Mouse (Mus musculus) neural tube, embryonic 11.5 days (tissue): ENCODE measurements at regions not wholly inside any gene's neighbourhood (a gene's known extent, or its start where the extent isn't known, plus 50 kb on each side); places are given as distances from the start of the nearest gene placed in this dataset.

Experiments
- ATAC-seq: fragments of 200-750 bp; cut with Nextera tagmentation; 2 replicates; pipeline ENCODE4 v1.8.0; 2017; ENCODE audit warnings: moderate number of reproducible peaks, mild to moderate bottlenecking, moderate TSS enrichment, moderate library complexity; ENCODE audit not compliant: insufficient read depth, low FRiP score, low TSS enrichment
- DNase-seq: peaks from one replicate; pipeline ENCODE4 v3.0.0-alpha.2; 2015; ENCODE audit warnings: low spot score
- H3K27ac ChIP-seq: fragments of 300-500 bp; sonication (generic); 2 replicates; pipeline ENCODE4 v1.5.1; 2014; ENCODE audit warnings: low read depth, mild to moderate bottlenecking, low read length
- H3K27me3 ChIP-seq: fragments of 300-500 bp; sonication (generic); 2 replicates; pipeline ENCODE4 v1.6.1; 2014; ENCODE audit warnings: mild to moderate bottlenecking, low read length, mixed read lengths; ENCODE audit not compliant: control insufficient read depth, insufficient read depth
- H3K36me3 ChIP-seq: fragments of 300-500 bp; sonication (generic); 2 replicates; pipeline ENCODE4 v1.6.1; 2014; ENCODE audit warnings: mild to moderate bottlenecking, low read length, moderate library complexity, mixed read lengths; ENCODE audit not compliant: control insufficient read depth, insufficient read depth
- H3K4me1 ChIP-seq: fragments of 300-500 bp; sonication (generic); 2 replicates; pipeline ENCODE4 v1.6.1; 2014; ENCODE audit warnings: low read length, mixed read lengths; ENCODE audit not compliant: control insufficient read depth, insufficient read depth
- H3K4me2 ChIP-seq: fragments of 300-500 bp; sonication (generic); 2 replicates; pipeline ENCODE4 v1.6.1; 2014; ENCODE audit warnings: low read depth, mild to moderate bottlenecking, moderate library complexity
- H3K4me3 ChIP-seq: fragments of 300-500 bp; sonication (generic); 2 replicates; pipeline ENCODE4 v1.5.1; 2014; ENCODE audit warnings: low read depth, low read length
- H3K9ac ChIP-seq: fragments of 300-500 bp; sonication (generic); 2 replicates; pipeline ENCODE4 v1.6.1; 2014; ENCODE audit warnings: mild to moderate bottlenecking, low read length
- H3K9me3 ChIP-seq: fragments of 300-500 bp; sonication (generic); 2 replicates; pipeline ENCODE4 v1.6.1; 2016; ENCODE audit warnings: low read length; ENCODE audit not compliant: control insufficient read depth
- WGBS: fragments of 180-500 bp; shearing (Covaris S2); extraction: QIAGEN DNeasy Blood & Tissue Kit; methylation state at CpG from one replicate; pipeline ENCODE4 v1.1.7; 2014; 5-methylcytosine and 5-hydroxymethylcytosine counted together

DNA sequence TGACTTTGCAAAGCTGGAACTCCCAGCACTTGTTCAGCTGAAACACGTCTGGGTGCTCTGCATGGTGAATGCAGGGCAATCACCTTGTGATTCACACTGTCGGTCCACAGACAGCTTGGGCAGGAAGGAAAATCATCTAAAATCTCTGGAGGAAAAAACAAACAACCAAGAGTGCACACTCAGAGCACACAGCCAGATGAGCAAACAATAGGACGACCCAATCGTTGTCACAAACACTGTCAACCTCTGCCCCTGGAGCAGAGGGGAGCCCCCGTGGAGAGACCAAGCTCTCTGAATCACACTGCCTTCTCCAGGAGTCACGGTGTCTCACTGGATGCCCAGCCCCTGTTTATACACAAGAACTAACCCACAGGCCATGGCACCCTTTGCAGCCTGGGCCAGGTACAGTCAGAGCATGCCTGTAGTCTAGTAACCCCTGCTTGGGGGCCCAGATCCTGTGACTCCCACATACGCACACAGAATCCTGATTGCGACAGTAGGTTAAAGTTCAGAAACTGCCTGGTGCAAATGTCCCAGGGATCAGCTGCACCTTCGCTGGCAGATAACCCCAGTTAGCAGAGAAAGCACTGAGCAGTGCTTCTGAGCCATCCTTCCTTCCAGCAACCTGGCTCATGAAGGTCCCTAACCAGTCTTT lies 63.0 kb upstream of the Rreb1 start:
- 47% methylated on average over 9 of the region's 9 CpGs for WGBS
- no peaks in the 10 kb centered on the region for H3K36me3 ChIP-seq
- ATAC-seq, result no peak

DNA sequence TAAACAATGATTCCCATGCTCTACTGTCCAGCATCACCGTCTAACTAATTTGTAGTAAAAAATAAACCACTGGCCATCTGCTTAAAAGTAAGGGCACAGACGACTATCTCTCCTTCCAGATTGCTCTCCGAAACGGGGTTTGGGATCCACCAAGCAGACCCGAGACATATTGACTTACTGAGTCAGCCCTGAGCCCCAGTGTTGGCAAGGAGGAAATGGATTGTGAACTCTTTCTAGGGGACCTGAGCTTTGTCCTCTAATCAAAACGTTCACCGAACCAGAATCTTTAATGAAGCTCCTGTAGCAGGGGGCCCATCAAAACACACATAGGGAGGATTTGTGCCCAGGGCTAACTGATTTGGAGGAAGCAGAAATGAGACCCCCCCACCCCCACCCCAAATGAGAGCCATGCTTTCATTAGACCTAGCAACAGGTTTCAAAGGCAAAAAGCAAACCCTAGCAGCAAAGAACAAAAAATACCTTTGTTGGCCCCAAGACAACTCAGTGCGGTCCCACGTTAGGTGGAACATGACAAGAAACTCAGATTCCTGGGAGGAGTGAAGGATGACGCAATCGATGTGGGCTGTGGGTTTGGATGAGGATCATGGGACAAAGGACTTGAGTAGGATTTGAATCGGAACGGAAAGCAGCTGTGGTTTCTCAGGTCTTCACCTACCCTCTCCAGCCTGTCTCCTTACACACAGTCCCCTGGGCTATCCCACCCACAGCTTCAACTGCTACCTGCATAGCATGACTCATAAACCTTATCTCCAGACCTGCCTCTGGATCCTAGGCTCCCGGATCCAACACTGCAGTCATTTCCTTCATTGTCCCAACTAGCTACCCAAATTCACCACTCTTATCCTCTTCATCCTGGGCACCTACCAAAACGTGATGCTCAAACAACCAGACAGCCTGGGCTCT lies 62.2 kb upstream of the Rreb1 start:
- no peak for ATAC-seq
- Histone ChIP-seq H3K4me2 (no peak overlapping the region), H3K9ac (no peak overlapping the region), H3K4me1 (no peaks in the 10 kb centered on the region), H3K27ac (no peak overlapping the region), H3K9me3 (no peaks in the 10 kb centered on the region), H3K4me3 (no peak overlapping the region), H3K36me3 (no peaks in the 10 kb centered on the region), H3K27me3 (no peaks in the 10 kb centered on the region)
- 85% methylated on average over 15 of the region's 15 CpGs for WGBS
- no peak for DNase-seq

More for the DNA sequence above, 63.0 kb upstream of the Rreb1 start:
- Histone ChIP-seq H3K27me3 (no peaks in the 10 kb centered on the region), H3K9me3 (no peaks in the 10 kb centered on the region), H3K4me1 (no peaks in the 10 kb centered on the region), H3K4me2 (no peak overlapping the region), H3K9ac (no peak overlapping the region), H3K27ac (no peak overlapping the region), H3K4me3 (no peak overlapping the region)
- DNase-seq, result no peak

GRCm38 (mm10) chr13:37717793-37718192 lies 60.4 kb upstream of the Rreb1 start:
- H3K9me3 ChIP-seq, result no peaks in the 10 kb centered on the region
- no peak overlapping the region for H3K4me3 ChIP-seq
- no peak overlapping the region for H3K9ac ChIP-seq
- H3K36me3 ChIP-seq, result no peaks in the 10 kb centered on the region
- DNase-seq (no peak), ATAC-seq (no peak)
- H3K27me3 ChIP-seq, result no peaks in the 10 kb centered on the region
- no peaks in the 10 kb centered on the region for H3K4me1 ChIP-seq
- WGBS, result 84% methylated on average over 1 of the region's 1 CpGs
- no peak overlapping the region for H3K4me2 ChIP-seq
- no peak overlapping the region for H3K27ac ChIP-seq

- H3K4me2 ChIP-seq, result no peak overlapping the region
- H3K27ac ChIP-seq, result no peak overlapping the region
- ATAC-seq (no peak), DNase-seq (no peak)
- H3K9me3 ChIP-seq, result no peaks in the 10 kb centered on the region
- 80% methylated on average over 4 of the region's 4 CpGs for WGBS
- H3K36me3 ChIP-seq, result no peaks in the 10 kb centered on the region
- no peaks in the 10 kb centered on the region for H3K4me1 ChIP-seq
- no peak overlapping the region for H3K4me3 ChIP-seq
- no peaks in the 10 kb centered on the region for H3K27me3 ChIP-seq
- no peak overlapping the region for H3K9ac ChIP-seq
These were observed 59.8 kb upstream of the Rreb1 start for GRCm38 (mm10) chr13:37718364-37718763.
